Mouse (Mus musculus): ENCODE results near the gene Dnajb12.

- TF ChIP-seq CTCF (IDR thresholded peaks at IDR 0.05; ENCODE audit: low read depth) (no peak), EP300 (IDR thresholded peaks at IDR 0.05; ENCODE audit: low read depth) (no peak)
Observed at GRCm38 (mm10) chr10:59900174-59900435, 20.7 kb downstream of the Dnajb12 start.

All from liver, embryonic 14.5 days (tissue).